Mouse (Mus musculus) left cerebral cortex, adult 2 months (tissue): ENCODE data around the gene B4galnt3. TPM values are rescaled to one million over a fixed set of nuclear protein-coding genes. Genes with fewer than 3 reads are reported as not detected.

Experiments
- DNase-seq, 2 experiments: peaks; one replicate each; pipeline ENCODE4 v3.0.0; 2021 to 2022; ENCODE audit warnings: low spot score in 2 of 2, mixed read lengths in 1 of 2; ENCODE audit errors: extremely low spot score in 1 of 2
- H3K27ac ChIP-seq: fragments of 200-600 bp; 2 replicates; pipeline ENCODE4 v1.8.1; 2022
- H3K4me3 ChIP-seq: fragments of 200-600 bp; 2 replicates; pipeline ENCODE4 v1.8.1; 2022
- CTCF ChIP-seq: fragments of 200-600 bp; IDR thresholded peaks from 2 replicates; pipeline ENCODE4 v1.8.1; 2022; ENCODE audit warnings: antibody characterized with exemption, mild to moderate bottlenecking, moderate library complexity
- intact Hi-C: fragments of 180-260 bp; cut with DNase I; formaldehyde crosslinking; loops from one replicate; pipeline ENCODE4 v1.15.1; 2025
- total RNA-seq, 2 experiments: library from RNA; stranded (reverse); gene quantifications; 2 replicates each; pipeline ENCODE4 v1.2.3; 2021

B4galnt3 gene
- total RNA-seq, 2 experiments from 2014 or later, result 0.93 to 1.3 TPM

DNA sequence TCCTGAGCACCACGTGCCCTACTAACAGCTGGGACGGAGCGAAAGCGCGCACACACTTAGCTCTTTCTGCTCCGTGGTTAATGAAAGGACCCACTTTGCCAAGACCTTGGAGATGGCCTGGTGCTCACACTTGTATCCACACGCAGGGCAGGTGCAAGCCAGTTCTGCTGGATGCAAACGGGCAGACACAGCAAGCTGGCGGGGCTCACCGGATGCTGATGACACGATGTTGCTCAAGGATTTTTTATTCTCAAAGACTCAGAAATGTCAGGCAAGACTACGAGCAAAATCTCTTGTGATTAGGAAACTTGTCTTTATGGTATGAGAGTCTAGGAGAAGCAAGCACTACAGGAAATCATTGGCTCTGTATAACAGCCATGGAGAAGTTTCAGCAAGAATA, 52.9 kb downstream of the B4galnt3 start:
- TF ChIP-seq CTCF, result no peak
- no peak for DNase-seq
- intact Hi-C loops, result no loop called here
- Histone ChIP-seq H3K27ac (no peak overlapping the region), H3K4me3 (no peak overlapping the region)

DNA sequence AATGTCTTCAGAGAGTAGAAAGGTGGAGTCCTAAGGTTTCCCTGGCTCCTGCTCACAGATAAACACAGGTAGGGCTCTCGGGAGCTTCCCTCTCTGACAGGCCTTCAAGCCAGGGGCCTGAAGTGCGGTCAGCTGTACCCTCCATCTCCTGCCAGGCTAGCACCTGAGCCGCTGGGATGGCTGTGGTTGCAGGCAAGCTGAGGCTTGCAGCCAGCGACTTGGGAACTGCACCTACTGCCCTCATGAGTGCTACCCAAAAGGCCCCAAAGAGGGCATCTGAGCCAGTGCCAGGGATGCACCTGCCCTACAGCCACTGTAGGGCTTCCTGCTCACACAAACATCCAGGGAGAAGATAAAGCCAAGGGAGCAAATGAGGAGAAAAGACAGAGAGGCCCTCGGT, 53.9 kb downstream of the B4galnt3 start:
- H3K4me3 ChIP-seq, result no peak overlapping the region
- TF ChIP-seq CTCF, result no peak
- DNase-seq, result no peak
- no peak overlapping the region for H3K27ac ChIP-seq
- intact Hi-C loops, result no loop called here

DNA sequence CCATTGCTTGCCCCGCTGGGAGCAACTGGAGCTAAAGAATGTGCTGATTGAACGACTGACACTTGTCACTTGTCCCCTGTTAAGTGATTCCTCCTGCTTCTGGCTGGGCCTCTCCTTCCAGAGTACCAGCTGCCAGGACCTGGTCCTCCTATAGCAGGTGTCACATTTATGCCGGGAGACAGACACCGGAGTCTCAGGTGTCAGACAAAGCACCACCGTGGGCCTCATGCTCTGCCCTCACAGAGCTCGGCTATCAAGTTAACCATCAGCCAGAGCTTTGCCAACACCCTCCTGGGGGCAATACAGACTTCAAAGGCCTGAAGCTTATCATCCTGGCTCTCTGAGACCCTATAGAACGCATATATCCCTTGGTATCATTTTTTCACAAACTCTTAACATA, 58.5 kb downstream of the B4galnt3 start:
- no peak for TF ChIP-seq CTCF
- no peak overlapping the region for H3K4me3 ChIP-seq
- intact Hi-C loops, result no loop called here

DNA sequence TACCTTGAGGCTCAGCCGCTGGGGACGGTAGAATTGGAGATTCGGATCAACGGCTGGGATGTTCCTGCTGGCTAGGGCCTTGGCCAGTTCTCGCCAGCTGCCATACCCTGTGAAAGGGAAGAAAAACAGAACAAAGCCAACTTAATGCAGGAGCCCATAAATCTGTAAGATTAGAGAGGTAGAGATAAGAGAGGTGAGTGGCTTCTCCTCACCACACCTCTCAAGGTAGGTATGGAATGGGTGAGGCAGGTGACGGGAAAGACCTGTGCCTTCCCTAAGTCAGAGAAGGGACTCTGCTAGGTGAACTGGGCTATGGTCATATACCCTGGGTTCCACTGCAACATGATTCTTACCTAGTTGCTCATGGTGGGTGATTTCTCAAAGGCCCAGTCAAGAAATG, 61.5 kb downstream of the B4galnt3 start:
- Histone ChIP-seq H3K27ac (no peak overlapping the region), H3K4me3 (no peak overlapping the region)
- no peak for DNase-seq
- intact Hi-C loops, result no loop called here
- TF ChIP-seq CTCF, result no peak

More for the DNA sequence above, 58.5 kb downstream of the B4galnt3 start:
- DNase-seq, result no peak
- H3K27ac ChIP-seq, result no peak overlapping the region

DNA sequence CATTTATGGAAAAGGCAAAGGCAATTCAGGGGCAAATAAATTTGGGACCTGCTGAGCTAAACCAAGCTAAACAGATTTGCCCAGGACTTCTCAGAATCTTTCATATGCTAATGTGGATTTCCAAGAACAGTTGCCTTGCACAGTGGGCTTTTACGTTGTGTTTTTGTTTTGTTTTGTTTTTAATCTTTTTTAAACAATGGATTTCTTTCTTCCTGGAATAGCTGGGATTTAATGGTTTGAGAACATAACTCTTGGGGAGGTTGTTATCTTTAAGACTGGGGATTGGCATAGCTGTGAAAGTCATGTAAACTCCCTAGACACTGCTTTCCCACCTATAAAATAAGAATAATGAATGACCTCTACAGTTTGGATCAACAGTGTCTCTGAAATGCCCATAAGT, 63.9 kb downstream of the B4galnt3 start:
- DNase-seq, result no peak
- Histone ChIP-seq H3K4me3 (no peak overlapping the region), H3K27ac (no peak overlapping the region)
- intact Hi-C loops, result no loop called here
- no peak for TF ChIP-seq CTCF

DNA sequence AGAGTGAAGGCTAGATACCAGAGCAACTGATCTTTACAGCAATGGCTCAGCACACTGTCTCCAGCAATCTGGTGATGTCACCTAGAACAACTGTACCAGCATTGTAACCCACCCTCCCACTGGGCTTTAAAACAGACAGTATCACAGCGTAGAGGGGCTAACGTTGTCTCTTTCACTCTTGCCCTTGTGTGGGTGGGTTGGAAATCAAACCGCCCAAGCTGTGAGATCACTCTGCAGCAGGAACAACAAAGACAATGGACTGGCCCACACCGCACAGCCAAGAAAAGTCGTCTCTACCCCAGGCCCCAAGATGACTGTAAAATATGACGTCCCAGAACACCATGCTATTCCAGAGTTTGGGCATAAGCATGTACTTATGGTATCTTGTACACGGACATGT, 64.6 kb downstream of the B4galnt3 start:
- DNase-seq, result no peak
- Histone ChIP-seq H3K4me3 (no peak overlapping the region), H3K27ac (no peak overlapping the region)
- no peak for TF ChIP-seq CTCF
- intact Hi-C loops, result no loop called here

DNA sequence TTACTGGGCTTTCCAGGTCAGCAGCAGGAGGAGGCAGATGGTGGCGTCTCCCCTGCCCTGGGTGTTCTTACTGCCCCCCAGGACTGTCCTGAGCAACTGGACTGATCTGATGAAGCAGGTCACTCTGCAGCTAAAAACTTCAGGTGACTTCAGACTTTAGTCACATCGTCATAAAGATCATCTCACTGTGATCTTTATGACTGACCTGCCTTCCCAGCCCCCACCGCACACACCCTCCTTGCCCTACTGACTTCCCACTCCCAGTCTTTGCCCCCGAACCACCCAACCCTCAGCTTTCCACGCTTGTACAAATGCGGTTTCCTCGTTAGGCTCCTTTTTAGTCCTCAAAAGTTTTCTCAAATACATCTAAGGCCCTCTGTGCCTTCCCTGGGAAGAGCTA, 67.3 kb downstream of the B4galnt3 start:
- H3K4me3 ChIP-seq, result no peak overlapping the region
- intact Hi-C loops, result no loop called here
- no peak for TF ChIP-seq CTCF
- no peak for DNase-seq
- no peak overlapping the region for H3K27ac ChIP-seq

DNA sequence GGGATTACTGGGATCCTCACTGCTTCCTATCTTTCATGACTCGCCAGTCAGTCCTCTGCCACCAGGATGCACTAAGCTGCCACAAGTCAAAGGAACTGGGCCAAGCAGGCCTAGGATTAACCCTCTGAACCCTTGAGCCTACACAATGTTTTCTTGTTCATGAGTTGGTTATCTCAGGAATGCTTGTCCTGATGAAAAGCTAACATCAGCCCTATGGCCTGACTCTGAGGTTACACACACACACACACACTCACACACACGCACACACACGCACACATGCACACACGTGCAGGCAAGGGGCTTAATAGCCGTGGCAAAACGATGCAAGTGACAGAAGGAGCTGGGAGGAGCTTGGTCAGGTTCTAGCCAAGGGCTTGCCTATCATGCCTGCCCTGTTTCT, 69.0 kb downstream of the B4galnt3 start:
- intact Hi-C loops, result no loop called here
- no peak for TF ChIP-seq CTCF
- no peak for DNase-seq
- Histone ChIP-seq H3K27ac (no peak overlapping the region), H3K4me3 (no peak overlapping the region)

DNA sequence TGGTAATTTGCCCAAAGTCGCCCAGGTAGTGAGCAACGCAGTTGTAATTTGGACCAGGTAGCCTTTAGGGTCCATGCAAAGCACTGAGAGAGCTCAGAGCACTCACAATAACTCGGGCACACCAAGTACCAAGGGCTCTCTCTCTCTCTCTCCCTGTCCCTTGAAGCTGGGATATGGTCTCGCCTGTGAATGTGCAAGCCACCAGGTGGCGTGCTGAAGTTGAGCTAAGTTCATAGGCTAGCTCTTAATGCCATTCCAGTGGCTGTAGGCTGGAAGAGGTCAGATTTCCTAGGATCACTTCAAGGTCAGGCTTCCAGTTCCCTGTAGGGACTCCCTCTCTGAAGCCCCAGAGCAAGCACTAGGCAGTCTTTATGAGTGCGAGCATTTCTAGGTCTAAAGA, 71.7 kb downstream of the B4galnt3 start:
- Histone ChIP-seq H3K4me3 (no peak overlapping the region), H3K27ac (no peak overlapping the region)
- intact Hi-C loops, result loop anchor here (1.0 kb wide), 1 partner anchor 79 kb away; no protein-coding TSS in a partner anchor
- peak; percentile 29 to 40 for DNase-seq
- peak; percentile 74 for TF ChIP-seq CTCF

DNA sequence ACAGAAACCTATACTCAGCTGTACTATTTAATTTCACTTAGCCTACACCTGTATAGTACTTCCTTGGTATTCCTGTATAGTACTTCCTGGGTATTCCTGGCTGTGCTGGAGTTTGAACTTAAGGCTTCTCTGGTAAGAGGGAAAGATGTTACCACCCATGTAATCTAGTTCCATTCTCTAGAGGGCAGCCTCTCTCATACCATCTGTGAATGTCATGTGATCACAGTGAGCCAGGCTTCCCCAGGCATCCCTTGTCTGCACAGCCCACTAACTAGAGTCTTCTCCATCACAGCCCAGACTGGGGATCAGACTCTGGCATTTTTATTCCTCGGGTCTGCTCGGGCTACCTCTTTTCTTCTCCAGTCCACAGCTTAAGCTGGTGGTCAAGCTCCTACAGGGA, 75.1 kb downstream of the B4galnt3 start:
- TF ChIP-seq CTCF, result no peak; the same call in none of the 2 replicates
- no peak for DNase-seq
- no peak overlapping the region for H3K27ac ChIP-seq
- H3K4me3 ChIP-seq, result no peak overlapping the region
- intact Hi-C loops, result no loop called here

DNA sequence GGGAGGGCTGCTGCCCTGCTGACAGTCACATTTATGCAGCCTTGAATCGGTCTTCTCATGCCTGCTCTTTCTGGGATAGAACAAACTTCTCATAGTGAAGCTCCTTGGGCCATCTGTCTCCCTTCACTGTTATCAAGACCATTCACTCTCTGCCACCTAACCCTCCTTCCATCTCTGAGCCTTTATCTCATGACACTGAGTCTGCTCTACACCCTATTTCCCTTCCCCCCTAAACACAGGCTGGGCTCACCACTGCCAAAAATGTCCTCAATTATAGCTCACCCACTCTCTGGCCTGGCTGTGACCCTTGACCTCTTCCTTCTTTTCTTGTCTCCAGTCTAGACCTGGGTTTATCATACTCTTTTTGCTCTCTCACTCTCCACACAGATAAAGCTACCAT, 77.7 kb downstream of the B4galnt3 start:
- DNase-seq, result no peak
- TF ChIP-seq CTCF, result no peak
- H3K27ac ChIP-seq, result no peak overlapping the region
- H3K4me3 ChIP-seq, result no peak overlapping the region
- intact Hi-C loops, result no loop called here

DNA sequence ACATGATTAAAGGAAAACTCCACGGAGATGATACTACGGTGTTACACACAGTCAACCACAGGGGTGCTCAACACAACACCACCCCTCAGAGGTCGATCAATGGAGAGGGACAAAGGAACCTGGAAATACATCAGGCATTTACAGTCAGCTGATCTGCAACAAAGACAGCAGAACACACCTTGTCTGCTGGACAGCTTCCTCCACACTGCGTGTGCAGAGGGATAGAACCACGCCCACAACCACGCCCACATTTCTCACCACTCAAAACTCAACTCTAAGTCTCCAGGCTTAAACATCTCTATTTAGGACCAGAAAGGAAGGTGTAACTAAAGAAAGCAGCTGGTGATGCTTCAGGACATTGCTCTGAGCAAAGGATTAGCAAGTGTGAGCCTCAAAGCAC, 82.8 kb downstream of the B4galnt3 start:
- intact Hi-C loops, result no loop called here
- H3K27ac ChIP-seq, result no peak overlapping the region
- no peak for DNase-seq
- TF ChIP-seq CTCF, result no peak
- H3K4me3 ChIP-seq, result no peak overlapping the region

DNA sequence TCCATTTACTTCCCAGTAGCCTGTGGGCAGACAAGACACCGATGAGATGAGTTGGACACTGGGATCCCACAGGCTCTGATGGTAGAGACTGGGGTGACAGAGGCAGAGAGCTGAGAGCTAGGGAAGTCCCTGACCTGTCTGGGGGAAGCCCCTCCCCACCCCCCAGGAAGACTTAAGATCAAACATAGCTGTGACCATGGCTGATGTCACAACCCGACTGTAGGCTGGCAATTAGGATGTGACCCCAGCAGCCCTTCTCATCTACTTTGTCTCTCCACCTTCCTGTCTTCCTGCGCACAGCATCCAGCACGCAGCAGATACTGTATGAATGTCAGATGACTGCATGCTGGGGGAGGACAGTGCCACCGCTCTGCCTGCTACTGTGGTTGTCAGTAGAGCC, 87.8 kb downstream of the B4galnt3 start:
- TF ChIP-seq CTCF, result no peak
- DNase-seq, result no peak
- intact Hi-C loops, result no loop called here

DNA sequence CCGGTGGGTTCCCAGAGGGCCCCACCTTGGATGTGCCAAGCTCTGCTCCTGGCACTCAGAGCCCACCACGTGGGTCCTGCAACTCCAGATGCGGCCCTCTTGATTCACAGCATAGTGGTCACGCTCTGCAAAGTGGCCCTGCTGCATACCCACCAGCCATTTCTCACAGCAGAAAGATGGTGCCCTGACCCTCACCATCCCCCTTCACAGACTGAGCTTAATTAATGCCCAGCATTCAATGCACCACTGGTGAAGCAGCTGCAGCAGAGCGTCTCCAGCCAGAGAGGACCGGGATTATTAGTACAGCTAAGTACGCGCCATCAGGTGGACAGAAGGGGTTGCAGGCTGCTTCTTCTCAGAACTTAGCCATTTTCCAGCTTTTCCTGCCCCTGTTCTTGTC, 92.0 kb downstream of the B4galnt3 start:
- H3K4me3 ChIP-seq, result no peak overlapping the region
- TF ChIP-seq CTCF, result no peak
- intact Hi-C loops, result no loop called here
- DNase-seq, result no peak
- H3K27ac ChIP-seq, result no peak overlapping the region

More for the DNA sequence above, 87.8 kb downstream of the B4galnt3 start:
- Histone ChIP-seq H3K27ac (no peak overlapping the region), H3K4me3 (no peak overlapping the region)
